Mouse (Mus musculus) cerebellum, adult 18-20 months (tissue): ENCODE measurements around the gene Gm28230.

ENCODE experiments used
- DNase-seq, 2 experiments: peaks; one replicate each; pipeline ENCODE4 v3.0.0; 2021

Gm28230 gene

DNA sequence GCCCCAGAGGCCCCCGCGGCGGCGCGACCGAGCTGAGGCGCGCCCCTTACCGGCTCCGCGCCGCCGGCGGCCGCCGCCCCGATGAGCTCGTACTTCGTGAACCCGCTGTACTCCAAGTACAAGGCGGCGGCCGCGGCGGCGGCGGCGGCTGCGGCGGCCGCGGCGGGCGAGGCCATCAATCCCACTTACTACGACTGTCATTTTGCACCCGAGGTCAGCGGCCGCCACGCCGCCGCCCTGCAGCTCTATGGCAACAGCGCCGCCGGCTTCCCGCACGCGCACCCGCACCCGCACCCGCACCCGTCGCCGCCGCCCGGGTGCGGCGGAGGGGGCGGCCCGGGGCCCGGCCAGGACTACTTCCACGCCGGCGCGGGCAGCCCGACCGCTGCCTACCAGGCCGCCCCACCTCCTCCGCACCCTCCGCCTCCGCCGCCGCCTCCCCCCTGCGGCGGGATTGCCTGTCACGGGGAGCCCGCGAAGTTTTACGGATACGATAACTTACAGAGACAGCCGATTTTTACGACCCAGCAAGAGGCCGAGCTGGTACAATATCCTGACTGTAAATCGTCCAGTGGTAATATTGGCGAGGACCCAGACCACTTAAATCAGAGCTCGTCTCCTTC lies 20.9 kb upstream of the Gm28230 start:
- no peak for DNase-seq

DNA sequence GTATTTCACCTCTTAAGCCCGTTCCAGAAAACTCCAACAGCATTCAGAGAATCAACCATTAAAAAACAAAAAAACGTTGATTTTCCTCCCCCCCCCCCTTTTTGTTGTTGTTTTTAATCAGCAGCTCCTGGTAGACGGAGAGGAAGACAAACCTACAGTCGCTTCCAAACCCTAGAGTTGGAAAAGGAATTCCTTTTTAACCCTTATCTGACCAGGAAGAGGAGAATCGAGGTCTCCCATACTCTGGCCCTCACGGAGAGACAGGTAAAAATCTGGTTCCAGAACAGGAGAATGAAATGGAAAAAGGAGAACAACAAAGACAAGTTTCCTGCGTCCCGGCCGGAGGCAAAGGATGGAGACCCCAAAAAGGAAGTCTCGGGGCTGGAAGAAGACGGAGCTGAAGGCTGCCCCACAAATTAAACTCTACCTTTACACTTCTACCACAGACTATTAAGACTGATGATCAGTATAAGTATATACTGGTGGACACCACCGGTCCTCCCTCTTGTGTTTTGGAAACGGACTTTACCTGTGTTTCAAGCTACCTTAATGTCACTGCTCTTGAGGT lies 20.1 kb upstream of the Gm28230 start:
- DNase-seq = no peak

DNA sequence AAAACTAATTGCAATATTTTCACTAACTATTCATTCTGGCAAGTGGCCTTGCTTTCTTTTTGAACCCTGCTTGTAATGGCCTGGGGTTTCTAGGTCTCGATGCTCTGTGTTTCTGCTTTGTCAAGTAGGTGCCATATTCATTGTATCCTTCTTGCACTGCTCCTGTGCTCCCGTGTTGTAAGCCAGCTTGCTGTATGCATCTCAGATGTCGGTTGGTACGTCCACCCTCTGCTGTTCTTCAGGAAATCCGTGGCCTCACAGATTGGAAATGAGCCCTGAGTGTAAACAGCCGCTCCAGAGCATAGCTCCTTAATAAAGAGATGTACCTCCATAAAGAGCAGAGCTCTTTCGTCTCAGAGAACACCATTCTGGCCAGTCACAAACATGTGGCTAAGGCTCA lies 18.9 kb upstream of the Gm28230 start:
- no peak for DNase-seq

DNA sequence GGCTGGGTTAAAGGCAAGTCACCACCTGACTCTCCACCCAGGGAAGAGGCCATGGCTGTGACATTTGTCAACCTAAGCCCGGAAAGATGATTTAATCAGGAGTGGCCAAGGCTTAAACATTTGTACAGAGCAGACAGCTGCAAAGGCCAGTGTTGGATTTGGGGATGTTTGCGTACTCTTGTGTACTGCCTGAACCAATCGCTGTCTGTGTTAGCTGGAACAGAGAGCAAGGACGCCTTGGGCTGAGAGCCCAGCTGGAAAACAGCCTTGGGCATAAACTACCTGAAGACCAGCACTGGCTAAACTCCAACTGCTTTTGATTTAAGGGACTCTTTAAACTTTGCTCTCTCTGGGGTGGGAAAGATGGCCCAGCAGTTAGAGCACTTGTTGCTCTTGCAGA lies 17.9 kb upstream of the Gm28230 start:
- no peak for DNase-seq

DNA sequence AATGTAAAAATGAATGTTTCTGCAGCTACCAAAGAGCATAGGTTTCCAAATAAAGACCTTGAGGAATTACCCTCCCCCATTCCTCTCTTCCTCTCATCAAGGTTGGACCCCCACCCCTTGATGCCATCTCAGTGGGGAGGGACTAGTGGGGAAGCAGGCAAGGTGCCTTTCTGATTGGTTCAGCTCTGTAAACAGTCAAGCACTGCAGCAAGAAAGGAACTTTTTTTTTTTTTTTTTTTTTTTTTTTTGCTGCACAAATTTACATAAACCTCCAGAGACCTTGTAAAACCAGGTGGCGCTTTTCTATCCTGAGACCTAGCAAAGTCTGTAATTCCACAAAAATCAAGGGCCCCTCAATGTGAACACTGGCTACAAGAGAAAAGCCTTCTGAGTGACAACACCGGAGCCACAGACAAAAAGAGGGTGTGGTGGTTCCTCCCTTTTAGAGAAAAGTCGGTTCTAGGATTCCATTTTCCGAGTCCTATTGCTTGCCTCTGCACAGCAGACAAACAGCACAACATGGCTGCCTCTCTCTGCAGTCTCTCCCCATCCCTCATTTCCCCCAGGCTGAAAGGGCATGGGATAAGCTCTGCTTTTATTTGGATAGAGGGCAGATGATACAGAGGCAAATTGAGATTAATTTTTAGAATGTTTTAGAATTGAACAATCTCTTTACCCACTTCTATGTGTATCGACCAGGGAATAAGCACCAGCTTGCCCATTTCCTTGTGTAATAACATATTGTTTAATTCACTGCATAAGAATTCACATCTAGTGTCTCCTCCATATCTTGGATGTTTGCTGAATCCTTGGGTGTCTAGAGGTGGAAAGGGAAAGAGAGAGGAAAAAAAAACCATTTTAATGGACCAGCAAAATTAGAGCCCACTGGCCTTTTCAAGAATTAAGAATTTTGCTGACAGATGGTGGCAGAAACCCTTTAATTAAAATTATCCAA lies 16.8 kb upstream of the Gm28230 start:
- no peak for DNase-seq

DNA sequence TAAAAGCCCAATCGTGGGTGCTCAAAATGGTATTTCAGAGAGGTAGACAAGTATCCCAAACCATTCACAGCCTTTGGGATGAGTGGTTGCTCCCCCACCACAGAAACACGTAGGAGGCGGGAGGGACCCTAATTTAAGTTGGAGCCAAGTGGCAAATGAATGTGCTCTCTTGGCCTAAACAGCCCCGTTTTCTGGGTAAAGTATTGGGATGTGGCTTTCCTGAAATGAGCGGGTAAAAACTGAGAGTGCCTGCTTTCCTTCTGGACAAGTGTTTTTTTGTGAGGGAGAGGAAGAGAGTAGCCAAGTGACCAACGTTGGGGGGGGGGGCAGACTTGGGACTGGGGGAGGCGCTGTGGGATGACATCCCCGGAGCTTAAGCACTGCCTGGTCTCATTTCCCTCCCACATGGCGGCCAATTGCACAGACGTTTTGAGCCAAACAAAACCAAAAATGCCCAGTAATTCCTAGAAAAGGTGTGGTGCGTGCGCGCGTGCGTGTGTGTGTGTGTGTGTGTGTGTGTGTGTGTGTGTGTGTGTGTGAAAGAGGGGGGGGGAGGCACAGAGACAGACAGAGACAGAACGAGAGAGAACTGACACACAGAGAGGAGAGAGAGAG lies 15.5 kb upstream of the Gm28230 start:
- no peak for DNase-seq

DNA sequence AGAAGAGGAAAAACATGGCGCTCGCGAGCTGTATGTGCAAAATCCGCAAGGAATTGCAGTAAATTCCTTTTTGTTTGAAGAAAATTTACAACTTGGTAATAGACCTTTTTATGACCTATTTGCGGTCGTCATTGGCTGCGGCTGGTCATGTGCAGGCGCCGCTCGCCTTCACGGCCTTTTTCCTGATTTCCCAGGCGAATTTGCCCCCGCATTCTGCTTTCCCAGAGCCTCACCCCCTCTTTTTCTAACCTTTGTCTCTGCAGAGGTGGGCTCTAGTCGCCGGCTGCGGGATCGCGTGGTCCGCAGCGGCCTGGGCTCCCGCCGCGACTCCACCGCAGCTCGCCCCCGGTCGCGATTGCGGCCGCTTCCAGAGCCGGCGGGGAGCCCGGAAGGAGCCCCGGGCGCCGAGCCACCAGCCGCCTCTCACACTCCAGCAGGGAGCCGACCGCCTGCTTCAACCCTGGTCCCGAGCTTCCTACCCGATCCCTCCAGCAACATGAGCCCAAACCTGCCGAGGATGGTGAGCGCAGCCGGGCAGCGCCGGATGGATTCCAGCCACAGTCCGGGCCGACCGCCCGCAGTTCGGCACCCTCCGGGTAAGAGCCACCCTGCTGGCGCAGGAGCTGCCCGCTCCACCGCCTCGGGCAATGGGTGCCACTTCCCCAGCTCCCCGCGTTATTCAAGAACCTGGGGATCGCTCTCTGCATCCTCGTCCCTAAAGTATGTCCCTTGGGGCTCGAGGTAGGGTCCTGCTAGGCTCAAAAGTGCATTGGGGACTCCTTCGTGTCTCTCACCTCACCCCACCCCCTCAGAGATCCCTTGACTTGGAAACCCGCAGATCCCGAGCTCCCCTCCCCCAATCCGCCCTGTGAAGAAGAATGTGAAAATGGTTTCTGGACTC lies 14.6 kb upstream of the Gm28230 start, which contains the start of the genes Hoxd3 and Hoxd4:
Hoxd3 (plus strand) TSS at position 207 of the 901 bp plus-strand sequence.
Hoxd4 (plus strand) TSS at position 209 of the 901 bp plus-strand sequence.
- DNase-seq = no peak

DNA sequence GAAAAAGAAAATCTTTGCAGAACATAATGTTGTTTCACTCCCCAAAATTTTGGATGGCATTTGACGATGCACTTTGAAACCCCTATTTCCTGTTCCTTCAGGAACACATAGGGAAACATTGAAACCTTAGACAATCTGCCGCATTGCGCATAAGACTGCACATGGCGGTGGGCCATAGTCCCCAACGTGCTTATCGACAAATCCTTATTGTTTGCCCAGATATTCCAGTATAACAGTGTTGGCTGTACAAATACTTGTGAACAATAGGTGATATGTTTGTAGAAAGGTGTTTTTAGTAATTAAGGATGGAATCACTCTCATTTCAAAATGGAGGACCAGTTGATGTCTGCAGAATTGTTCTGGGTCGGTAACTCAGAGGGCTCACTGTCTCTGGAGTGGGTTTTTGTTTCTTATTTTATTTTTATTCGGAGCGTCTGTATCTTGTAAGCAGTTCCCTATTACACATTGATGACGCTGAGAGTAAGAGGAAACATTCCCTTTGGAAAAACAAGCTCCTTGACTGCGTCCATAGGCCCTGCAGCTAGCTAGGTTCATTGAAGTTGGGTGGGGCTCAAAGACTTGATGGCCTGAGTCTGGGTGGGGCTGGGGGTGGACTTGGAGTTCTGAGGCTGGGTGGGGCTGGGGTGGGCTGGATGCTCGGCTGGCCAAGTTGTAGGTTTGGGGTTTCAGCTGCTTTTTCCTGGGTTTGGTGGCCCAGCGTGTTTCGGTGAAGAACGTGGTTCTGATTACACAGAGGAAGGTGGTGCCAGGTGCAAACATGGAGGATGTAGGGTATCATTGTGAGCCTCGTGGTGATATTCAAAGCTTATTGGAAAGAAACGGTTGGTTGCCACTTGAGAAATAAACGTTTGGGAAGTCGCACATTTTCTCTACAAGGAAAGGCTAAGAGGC lies 13.0 kb upstream of the Gm28230 start:
- DNase-seq = no peak

DNA sequence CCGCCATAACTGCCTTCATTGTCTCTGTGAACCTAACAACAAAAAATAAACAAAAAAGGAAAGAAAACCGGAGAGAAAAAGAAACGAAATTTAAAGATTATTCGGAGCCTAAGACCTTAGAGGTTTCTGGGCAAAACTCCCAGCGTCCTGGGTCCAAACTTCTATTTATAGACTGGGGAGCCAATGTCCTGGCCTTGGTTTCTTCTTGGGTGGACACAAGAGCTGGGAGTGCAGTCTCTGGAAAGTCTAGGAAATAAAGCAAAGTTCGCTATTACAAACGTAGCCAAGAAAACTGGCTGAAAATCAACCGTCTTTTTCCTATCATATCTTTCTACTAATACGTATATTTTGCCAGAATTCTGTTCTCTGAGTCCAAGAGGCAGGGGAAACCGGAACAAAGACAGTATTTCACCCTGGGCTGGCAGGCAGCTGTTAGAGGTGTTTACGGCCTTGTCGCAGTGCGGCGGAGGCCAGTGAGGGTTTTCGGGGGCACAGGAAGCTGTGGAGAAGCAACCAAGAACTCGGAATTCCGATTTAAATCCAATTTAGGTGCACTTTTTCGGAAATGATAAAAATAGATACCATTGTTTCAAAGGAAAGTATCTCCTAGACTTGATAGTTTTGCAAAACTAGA lies 12.3 kb upstream of the Gm28230 start:
- no peak for DNase-seq

DNA sequence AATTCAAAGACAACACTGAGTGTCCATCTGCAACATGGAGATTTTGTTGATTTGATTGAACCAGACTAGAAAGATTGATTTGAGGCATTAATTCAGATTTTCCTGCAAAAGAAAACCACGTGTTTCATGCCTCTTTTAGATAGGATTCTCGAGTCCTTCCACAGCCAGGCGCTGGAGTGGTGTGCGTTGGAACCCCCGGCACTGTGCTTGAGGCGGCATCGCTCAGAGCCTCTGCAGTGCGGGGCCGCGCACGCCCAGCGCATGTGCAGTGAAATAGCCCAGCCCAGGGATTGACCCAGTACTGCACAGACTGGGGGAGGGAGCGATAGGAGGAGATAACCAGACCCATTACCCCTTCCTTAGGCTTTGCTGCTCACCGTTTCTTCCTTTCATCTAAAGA lies 11.6 kb upstream of the Gm28230 start:
- no peak for DNase-seq

DNA sequence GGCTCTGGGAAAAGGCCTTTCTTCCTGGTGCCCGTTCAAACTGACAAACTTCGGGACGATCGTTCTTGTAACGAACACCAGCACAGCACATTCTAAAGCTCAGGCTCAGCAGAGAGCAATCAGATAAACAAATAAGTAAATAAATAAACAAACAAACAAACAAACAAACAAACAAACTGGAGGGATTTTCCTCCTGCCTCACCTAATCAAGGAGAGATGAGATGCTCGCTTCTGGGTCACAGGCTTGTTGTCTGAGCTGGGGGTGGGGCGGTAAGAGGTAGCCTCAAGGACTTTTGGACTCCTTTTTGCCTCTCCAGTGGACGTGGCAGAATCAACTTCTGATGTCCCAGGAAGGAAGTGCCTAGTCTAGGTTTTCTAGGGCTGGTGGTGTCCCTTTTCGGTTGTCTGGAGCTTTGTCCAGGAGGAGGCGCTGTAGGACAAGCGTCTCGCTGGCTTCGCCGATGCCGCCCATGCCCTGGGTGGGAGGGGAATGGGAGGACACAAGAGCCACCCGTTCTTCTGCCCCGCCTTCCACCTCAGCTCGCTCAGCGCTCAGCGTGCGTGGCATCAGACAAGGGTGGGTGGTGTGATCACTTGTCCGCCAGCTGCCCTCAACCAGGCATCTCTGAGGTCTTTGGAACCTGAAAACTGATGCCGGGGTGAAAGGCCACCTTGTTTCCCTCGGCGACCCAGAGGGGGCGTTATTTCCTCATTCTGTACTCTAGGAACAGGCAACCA lies 10.9 kb upstream of the Gm28230 start:
- DNase-seq = peak; percentile 42 to 58

DNA sequence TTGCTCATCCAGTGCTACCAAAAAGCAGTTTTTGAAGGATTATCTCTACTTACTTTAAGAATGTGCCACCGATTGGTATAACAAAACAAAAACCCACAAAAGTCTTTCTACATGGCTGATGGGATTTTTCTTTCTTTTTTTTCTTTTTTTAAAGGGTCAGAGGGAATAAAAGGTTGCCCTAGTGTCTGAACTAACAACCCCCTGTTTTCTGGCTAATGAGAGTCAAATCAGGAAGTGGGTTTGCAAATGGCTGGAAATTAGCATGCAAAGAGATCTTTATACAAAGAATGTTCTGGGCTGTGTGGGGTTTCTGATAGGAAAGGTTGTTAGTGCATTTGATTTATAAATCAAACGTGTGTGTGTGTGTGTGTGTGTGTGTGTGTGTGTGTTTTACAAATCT lies 6.1 kb upstream of the Gm28230 start:
- no peak for DNase-seq

DNA sequence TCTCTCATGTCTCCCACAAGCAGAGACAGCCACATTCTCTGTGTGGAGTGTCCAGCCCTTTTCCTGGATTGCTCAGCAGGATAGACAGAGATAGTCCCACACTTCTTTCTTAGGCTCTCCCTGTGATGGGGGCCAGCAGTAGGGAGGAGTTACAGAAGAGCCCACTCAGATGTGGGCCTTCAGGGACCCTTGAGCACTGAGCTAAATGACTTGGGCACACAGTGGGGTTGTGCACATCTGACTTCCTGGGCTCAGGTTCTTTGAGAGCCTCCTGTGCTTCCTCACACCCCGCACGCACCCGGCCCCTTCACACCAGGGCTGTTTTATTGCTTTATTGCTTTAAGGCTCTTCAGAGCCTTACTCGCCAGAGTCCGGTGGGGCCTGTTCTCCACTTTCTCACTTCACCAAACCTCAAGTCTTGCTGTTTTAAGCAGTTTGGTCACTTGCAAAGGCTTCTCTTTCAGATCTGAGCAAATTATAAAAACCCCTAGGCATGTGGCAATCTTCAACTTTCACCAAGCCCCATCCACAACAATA lies 5.5 kb upstream of the Gm28230 start:
- DNase-seq = no peak

DNA sequence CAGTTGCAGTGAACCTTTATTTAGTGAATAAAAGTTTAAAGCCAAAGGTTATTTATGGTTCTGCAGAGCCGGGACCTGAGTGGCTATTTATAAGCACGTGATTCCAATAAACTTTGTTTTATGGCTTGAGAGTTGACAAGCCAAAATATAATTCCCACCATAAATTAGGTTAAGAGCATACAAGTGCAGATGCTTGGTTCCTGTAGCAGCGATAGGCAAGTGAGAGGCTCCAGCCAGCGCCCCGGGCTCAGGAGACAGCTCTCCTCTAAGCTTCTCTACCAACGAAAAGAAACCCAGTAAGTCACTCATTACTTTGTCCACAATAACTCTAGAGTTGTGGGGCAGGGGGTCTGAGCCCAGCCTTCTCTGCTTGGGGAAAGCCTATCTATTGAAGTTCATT lies 4.6 kb upstream of the Gm28230 start:
- no peak for DNase-seq

DNA sequence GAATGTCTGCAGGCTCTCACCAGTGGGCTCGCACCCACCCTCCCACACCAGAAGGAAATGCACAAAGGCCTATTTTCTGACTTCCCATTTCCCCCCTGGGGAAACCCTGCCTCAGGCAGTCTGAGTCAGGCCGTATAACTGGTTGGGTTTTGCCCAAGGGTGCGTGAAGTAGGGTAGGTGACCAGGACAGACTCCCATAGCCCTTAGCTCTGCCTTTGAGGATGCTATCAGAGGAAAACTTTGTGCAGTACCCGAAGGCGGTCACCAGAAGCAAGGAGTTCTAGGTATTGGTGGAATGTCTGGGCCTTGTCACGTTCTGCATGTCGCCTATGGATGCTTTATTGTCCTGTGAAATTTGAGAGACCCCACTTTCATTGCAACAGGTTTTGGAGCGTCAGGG lies 3.6 kb upstream of the Gm28230 start:
- no peak for DNase-seq

DNA sequence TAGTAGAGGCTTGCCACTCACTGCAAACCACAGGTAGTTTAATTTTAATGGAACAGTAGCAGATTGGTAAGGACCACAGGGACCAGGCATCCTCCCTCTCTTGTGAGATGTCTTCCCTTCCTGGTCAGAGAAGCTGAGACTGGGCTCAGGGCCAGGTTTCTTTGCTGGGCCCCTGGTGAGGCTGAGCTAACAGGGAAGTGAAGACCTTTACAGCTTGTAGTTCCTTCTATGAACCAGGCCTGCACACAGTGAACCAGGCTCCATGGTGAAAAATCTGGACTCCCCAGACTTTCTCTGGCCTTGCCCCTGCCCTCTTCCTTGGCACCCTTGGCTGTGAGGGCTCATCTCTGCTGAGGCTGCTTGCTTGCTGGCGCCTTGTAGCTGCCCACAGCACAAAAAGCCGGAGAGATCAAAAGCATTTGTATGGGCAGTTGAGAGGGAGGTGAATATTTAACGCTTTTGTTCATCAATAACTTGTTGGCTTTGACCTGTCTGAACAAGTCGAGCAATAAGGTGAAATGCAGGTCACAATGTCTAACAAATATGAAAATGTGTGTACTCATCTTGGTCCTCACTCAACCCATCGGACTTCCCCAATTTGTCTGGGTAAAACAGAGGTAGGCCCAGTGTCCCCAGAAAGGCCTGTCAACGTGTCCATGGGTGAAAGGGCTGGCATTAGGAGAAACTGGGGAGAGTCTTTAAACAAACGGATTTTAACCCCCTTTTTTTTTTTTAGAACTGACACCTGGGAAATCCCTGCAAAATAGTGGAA lies 2.1 kb upstream of the Gm28230 start:
- DNase-seq = no peak

DNA sequence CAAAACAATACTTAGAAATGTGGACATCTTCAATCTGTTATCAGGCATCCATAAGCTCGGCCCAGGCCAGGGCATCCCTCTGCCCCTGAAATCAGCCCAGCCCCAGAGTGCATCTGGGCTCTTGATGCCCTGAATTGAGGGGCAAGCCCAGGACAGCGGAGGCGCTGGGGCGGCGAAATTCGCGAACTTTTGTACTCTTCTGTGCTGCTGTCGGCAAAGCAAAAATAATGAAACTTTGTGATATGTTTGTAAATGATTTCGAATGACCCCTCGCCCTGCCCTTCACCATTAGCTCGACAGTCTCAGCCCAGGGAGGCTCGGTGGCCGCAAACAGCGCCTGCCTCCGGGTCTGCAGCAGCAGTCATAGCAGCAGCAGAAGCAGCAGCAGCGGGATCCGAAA lies 1.4 kb upstream of the Gm28230 start:
- no peak for DNase-seq

DNA sequence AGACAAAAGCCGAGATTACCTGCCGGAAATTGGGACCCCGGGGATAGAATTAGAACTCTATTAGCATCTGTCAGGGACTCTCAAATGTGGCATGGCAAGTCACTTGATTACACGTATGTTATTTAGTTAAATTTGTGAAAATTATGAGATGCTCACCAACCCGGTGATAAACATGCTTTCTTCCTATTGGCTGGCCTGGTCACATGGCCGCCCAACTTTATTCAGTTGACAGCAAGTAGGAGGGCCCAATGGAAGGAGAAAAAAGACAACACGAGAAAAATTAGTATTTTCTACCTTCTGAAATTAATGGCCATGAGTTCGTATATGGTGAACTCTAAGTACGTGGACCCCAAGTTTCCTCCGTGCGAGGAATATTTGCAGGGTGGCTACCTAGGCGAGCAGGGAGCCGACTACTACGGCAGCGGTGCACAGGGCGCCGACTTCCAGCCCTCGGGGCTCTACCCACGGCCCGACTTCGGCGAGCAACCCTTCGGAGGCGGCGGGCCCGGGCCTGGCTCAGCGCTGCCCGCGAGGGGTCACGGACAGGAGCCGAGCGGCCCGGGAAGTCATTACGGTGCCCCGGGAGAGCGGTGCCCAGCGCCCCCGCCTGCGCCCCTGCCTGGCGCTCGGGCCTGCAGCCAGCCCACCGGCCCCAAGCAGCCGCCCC lies 578 bp downstream of the Gm28230 start:
- DNase-seq = no peak
